Mouse (Mus musculus): ENCODE measurements around the gene Rbm41. TPM values are rescaled to one million over a fixed set of nuclear protein-coding genes. Genes with fewer than 3 reads are reported as not detected.

The Rbm41 gene
- polyA plus RNA-seq, 1 experiment from 2014 or later = 8.3 TPM

GRCm38 (mm10) chrX:139870938-139871791 is 127.2 kb downstream of the Rbm41 start, which contains the start of gene Morc4:
Gene Morc4, minus strand, starts transcription at chrX:139871677.
- in situ Hi-C loops (cut with MboI; ENCODE audit: low pct_unique_long_range_greater_than_20kb) = no loop called here
- DNase-seq (ENCODE audit: low read depth, low spot score) = no peak
- peaks cover 25% of the 10 kb centered on the region for H3K27me3 ChIP-seq
- ChIA-PET POLR2A (interaction anchor here (0.6 to 1.0 kb wide), 2 partner anchors 504 to 538 kb away, joined by 3 read pairs; no protein-coding TSS in a partner anchor), CTCF (no interaction called here)
- ATAC-seq = peak; percentile 52
- TF ChIP-seq CTCF (IDR thresholded peaks at IDR 0.05) = no peak

DNA sequence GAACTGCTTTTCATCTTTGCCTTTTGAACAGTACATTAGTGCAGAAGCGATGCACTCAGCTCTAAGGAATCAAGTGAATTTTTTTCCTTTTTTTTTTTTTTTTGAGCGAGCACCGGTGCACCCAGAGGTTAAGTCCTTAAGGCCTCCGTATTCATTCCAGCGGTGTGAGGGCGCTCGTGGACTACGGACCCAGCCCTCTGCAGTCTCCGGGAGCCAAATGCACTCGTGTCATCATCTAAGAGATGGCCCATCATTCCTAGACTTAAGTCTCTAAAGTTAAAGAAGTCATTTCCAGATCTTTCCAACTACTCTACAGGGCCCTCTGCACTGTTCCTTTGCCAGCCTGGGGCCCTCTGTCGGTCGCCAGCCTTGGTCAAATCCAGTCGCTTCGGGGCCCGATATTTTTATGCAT is 128.1 kb downstream of the Rbm41 start:
- peaks cover 28% of the 10 kb centered on the region for H3K27me3 ChIP-seq
- ChIA-PET POLR2A (interaction anchor here (0.6 to 1.0 kb wide), 2 partner anchors 247 to 538 kb away, joined by 3 to 6 read pairs; no protein-coding TSS in a partner anchor), CTCF (no interaction called here)
- in situ Hi-C loops (cut with MboI; ENCODE audit: low pct_unique_long_range_greater_than_20kb) = no loop called here
- no peak for TF ChIP-seq CTCF (IDR thresholded peaks at IDR 0.05)
- ATAC-seq (peak; percentile 41), DNase-seq (ENCODE audit: low read depth, low spot score) (peak; percentile 10)

- in situ Hi-C loops (cut with MboI; ENCODE audit: low pct_unique_long_range_greater_than_20kb) = no loop called here
- TF ChIP-seq CTCF (IDR thresholded peaks at IDR 0.05) = no peak
- peaks cover 41% of the 10 kb centered on the region for H3K27me3 ChIP-seq
- DNase-seq (ENCODE audit: low read depth, low spot score) (no peak), ATAC-seq (no peak)
- POLR2A ChIA-PET = no interaction called here
- CTCF ChIA-PET = interaction anchor here (1.1 kb wide), 1 partner anchor 12 kb away, joined by 3 read pairs; no protein-coding TSS in a partner anchor
Measured at GRCm38 (mm10) chrX:139859402-139859801, 139.0 kb downstream of the Rbm41 start.

GRCm38 (mm10) chrX:139854795-139855194 is 143.6 kb downstream of the Rbm41 start:
- H3K27me3 ChIP-seq = peaks cover 24% of the 10 kb centered on the region
- TF ChIP-seq CTCF (IDR thresholded peaks at IDR 0.05) = no peak
- ATAC-seq (no peak), DNase-seq (ENCODE audit: low read depth, low spot score) (no peak)
- ChIA-PET CTCF (interaction anchor here (0.7 to 1.0 kb wide), 2 partner anchors 9 to 11 kb away, joined by 3 read pairs; no protein-coding TSS in a partner anchor), POLR2A (no interaction called here)
- in situ Hi-C loops (cut with MboI; ENCODE audit: low pct_unique_long_range_greater_than_20kb) = no loop called here

DNA sequence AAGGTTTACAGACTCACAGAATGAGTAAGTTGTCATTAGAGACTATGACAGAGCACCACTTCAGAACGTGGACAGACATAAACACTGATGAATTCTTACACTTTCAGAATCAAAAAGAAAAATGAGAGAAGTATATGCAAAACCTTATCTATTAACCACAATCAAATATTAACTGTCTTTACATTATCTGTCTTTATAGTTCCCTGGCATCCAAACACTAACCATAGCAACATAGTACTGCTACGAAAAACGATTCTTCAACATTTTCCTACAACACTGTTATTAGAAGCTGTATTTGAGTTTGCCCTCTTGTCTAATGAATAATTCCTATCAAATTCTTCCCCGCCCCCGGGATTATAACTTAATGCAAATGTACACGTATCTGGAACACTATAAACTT is 157.3 kb downstream of the Rbm41 start:
- TF ChIP-seq CTCF (IDR thresholded peaks at IDR 0.05) = no peak
- H3K27me3 ChIP-seq = peaks cover 39% of the 10 kb centered on the region
- in situ Hi-C loops (cut with MboI; ENCODE audit: low pct_unique_long_range_greater_than_20kb) = no loop called here
- POLR2A ChIA-PET = no interaction called here
- DNase-seq (ENCODE audit: low read depth, low spot score) = no peak
- CTCF ChIA-PET = no interaction called here
- no peak for ATAC-seq

Other genes with a start within 250 kb of the Rbm41 start
- gene Ripply1, start 216.2 kb downstream of the Rbm41 start, polyA plus RNA-seq (2021) = 13.6 TPM
- gene Cldn2, start 197.8 kb downstream of the Rbm41 start, polyA plus RNA-seq (2021) = 119 TPM
- gene Morc4, start 126.9 kb downstream of the Rbm41 start, polyA plus RNA-seq (2021) = 18.6 TPM
- gene Nup62cl, start 64.1 kb upstream of the Rbm41 start, polyA plus RNA-seq (2021) = not detected
- not detected for gene Pih1h3b, start 64.3 kb upstream of the Rbm41 start, polyA plus RNA-seq (2021)

Data from Patski (cell line).